Mouse (Mus musculus) naive thymus-derived CD4-positive, alpha-beta T cell, adult 5 months (primary cell): ENCODE data around the gene Elavl1. TPM values are rescaled to one million over a fixed set of nuclear protein-coding genes. Genes with fewer than 3 reads are reported as not detected.

Experiments used
- polyA plus RNA-seq: library from polyadenylated mRNA; unstranded; fragments of 100-300 nt; shearing (Covaris generic); gene quantifications from one replicate; pipeline ENCODE4 v1.2.1, GENCODE M21; 2017

The Elavl1 gene
- 253 TPM for polyA plus RNA-seq

GRCm38 (mm10) chr8:4324983-4325750, at the start of gene Elavl1, which contains the start of gene Ccl25:
TSS of gene Elavl1 (minus strand) at chr8:4325413.
TSS of gene Ccl25 (plus strand) at chr8:4325210.

GRCm38 (mm10) chr8:4275275-4276110, 49.7 kb downstream of the Elavl1 start, which contains the start of gene Timm44:
TSS of gene Timm44 (minus strand) at chr8:4275913.

GRCm38 (mm10) chr8:4259125-4259804, 65.9 kb downstream of the Elavl1 start, which contains the start of gene Ctxn1:
TSS of gene Ctxn1 (minus strand) at chr8:4259274.

GRCm38 (mm10) chr8:4252934-4253841, 72.0 kb downstream of the Elavl1 start, which contains the start of gene Snapc2:
TSS of gene Snapc2 (plus strand) at chr8:4253080.

GRCm38 (mm10) chr8:4247951-4248540, 77.2 kb downstream of the Elavl1 start, which contains the start of gene Tgfbr3l:
TSS of gene Tgfbr3l (plus strand) at chr8:4248214.

GRCm38 (mm10) chr8:4238434-4239192, 86.6 kb downstream of the Elavl1 start, which contains the start of the genes Map2k7 and Gm49320:
TSS of gene Map2k7 (plus strand) at chr8:4238740.
TSS of gene Gm49320 (plus strand) at chr8:4238865.

Other genes with a start within 250 kb of the Elavl1 start
- not detected for gene Cd209f, start 219.6 kb downstream of the Elavl1 start, polyA plus RNA-seq
- not detected for gene Cd209g, start 191.3 kb downstream of the Elavl1 start, polyA plus RNA-seq
- 16.8 TPM for gene Evi5l, start 158.8 kb downstream of the Elavl1 start, polyA plus RNA-seq
- not detected for gene Prr36, start 108.0 kb downstream of the Elavl1 start, polyA plus RNA-seq
- 0.12 TPM for gene Lrrc8e, start 98.6 kb downstream of the Elavl1 start, polyA plus RNA-seq
- gene Map2k7, start 86.7 kb downstream of the Elavl1 start, polyA plus RNA-seq, result 120 TPM
- 0.71 TPM for gene Gm49320, start 86.5 kb downstream of the Elavl1 start, polyA plus RNA-seq
- gene Tgfbr3l, start 77.2 kb downstream of the Elavl1 start, polyA plus RNA-seq, result 7.6 TPM
- 28.9 TPM for gene Snapc2, start 72.3 kb downstream of the Elavl1 start, polyA plus RNA-seq
- 0.39 TPM for gene Ctxn1, start 66.1 kb downstream of the Elavl1 start, polyA plus RNA-seq
- gene Timm44, start 49.5 kb downstream of the Elavl1 start, polyA plus RNA-seq, result 57.3 TPM
- 9.9 TPM for gene Ccl25, start 203 bp downstream of the Elavl1 start, polyA plus RNA-seq
- 27.8 TPM for gene Cers4, start 167.6 kb upstream of the Elavl1 start, polyA plus RNA-seq